Mouse (Mus musculus) kidney, postnatal 0 days (tissue): ENCODE measurements around the gene Ndrg2. TPM values are rescaled to one million over a fixed set of nuclear protein-coding genes. Genes with fewer than 3 reads are reported as not detected.
A peak's percentile ranks its signal among the peaks of the same experiment; 100 is the strongest.
"Not testable (repeated sequence)": the region's sequence is repeated elsewhere in the genome, so short reads cannot be mapped to it uniquely, and the experiment has no call there.

Experiments
- ATAC-seq: fragments of 200-750 bp; cut with Nextera tagmentation; replicated peaks from 2 replicates; pipeline ENCODE4 v1.8.0; 2017; ENCODE audit warnings: low read depth, moderate number of reproducible peaks, moderate TSS enrichment, moderate library complexity; ENCODE audit not compliant: low FRiP score
- DNase-seq: peaks from one replicate; pipeline ENCODE4 v3.0.0-alpha.2; 2016; ENCODE audit warnings: low spot score
- H3K27ac ChIP-seq: fragments of 300-500 bp; sonication (generic); 2 replicates; pipeline ENCODE4 v1.5.1; 2014; ENCODE audit warnings: mild to moderate bottlenecking
- H3K27me3 ChIP-seq: fragments of 300-500 bp; sonication (generic); 2 replicates; pipeline ENCODE4 v1.6.1; 2014; ENCODE audit warnings: low read length, mixed read lengths; ENCODE audit not compliant: insufficient read depth
- H3K36me3 ChIP-seq: fragments of 300-500 bp; sonication (generic); 2 replicates; pipeline ENCODE4 v1.6.1; 2014; ENCODE audit warnings: low read length, mixed read lengths; ENCODE audit not compliant: insufficient read depth
- H3K4me1 ChIP-seq: fragments of 300-500 bp; sonication (generic); replicated peaks from 2 replicates; pipeline ENCODE4 v1.6.1; 2014; ENCODE audit warnings: antibody characterized with exemption, low read length, mixed read lengths; ENCODE audit not compliant: insufficient read depth
- H3K4me2 ChIP-seq: fragments of 300-500 bp; sonication (generic); 2 replicates; pipeline ENCODE4 v1.6.1; 2014; ENCODE audit warnings: mild to moderate bottlenecking, low read length, moderate library complexity, mixed read lengths
- H3K4me3 ChIP-seq: fragments of 300-500 bp; sonication (generic); replicated peaks from 2 replicates; pipeline ENCODE4 v1.5.1; 2014; ENCODE audit warnings: low read depth, low read length
- H3K9ac ChIP-seq: fragments of 300-500 bp; sonication (generic); 2 replicates; pipeline ENCODE4 v1.6.1; 2014; ENCODE audit warnings: low read depth, low read length
- H3K9me3 ChIP-seq: fragments of 300-500 bp; sonication (generic); replicated peaks from 2 replicates; pipeline ENCODE4 v1.6.1; 2016; ENCODE audit warnings: low read length, inconsistent platforms, mixed read lengths
- CTCF ChIP-seq: IDR thresholded peaks from 2 replicates; pipeline ENCODE4 v1.5.1; 2016; ENCODE audit warnings: antibody characterized with exemption, low read depth, mild to moderate bottlenecking, moderate library complexity
- WGBS: fragments of 180-500 bp; shearing (Covaris S2); extraction: QIAGEN DNeasy Blood & Tissue Kit; methylation state at CpG from one replicate; pipeline ENCODE4 v1.1.7; 2014; 5-methylcytosine and 5-hydroxymethylcytosine counted together
- polyA plus RNA-seq: library from polyadenylated mRNA; unstranded; fragments of >200 nt; fragmentation: Nextera tagmentation; extraction: Ambion mirVana; gene quantifications from 2 replicates; pipeline ENCODE4 v1.2.1, GENCODE M21; 2015

Gene Ndrg2
- polyA plus RNA-seq, 1 experiment from 2014 or later, result 95.3 TPM

- Histone ChIP-seq H3K4me2 (no peak overlapping the region), H3K4me1 (no peaks in the 10 kb centered on the region), H3K36me3 (no peaks in the 10 kb centered on the region), H3K4me3 (no peak overlapping the region), H3K27ac (no peak overlapping the region), H3K27me3 (no peaks in the 10 kb centered on the region), H3K9me3 (no peaks in the 10 kb centered on the region), H3K9ac (no peak overlapping the region)
- ATAC-seq (no peak), DNase-seq (no peak)
- WGBS, result 86% methylated on average over 9 of the region's 9 CpGs
- no peak for TF ChIP-seq CTCF
These were observed 25.0 kb upstream of the Ndrg2 start for GRCm38 (mm10) chr14:51939005-51939404.

DNA sequence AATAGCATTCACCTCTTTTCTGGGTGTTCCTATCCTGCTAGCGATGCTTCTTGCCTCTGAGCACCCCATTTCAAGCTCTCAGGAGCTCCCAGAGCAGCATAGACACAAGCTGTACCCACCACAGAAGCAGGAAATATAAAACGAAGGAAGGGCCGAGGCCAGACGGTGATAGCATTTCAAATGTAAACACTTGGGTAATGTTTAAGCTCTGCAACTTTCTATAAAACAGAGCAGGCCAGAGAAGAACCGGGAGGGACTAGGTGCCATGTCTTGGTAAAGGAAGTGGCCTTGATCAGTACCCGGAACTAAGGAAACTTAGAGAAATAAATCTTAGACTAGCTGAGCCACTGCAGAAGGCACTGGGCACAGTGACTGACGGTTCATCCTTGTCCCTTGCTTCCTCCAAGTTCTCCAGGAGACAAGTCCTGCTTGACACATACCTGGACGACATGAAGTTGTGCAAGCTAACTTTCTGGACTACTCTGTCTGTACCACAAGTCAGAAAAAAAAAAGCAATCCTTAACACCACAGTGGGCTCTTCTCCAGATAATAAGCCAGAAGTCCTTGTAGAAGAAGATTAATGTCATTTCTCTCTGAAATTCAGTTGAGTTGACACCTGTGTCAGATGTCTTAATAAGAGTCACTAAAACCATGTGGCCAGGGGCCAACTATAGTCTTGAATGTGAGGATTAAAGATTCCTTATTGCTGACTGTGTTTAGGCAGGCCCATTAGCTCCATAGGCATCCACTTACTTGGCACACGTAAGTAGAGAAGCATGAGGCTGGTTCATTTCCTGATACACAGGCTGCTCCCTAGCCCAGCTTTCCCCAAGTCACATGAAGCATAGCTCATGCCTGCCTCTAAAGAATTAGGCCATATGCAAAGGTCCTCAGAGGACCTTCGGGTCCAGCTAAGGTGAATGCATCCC, 18.4 kb upstream of the Ndrg2 start:
- no peak for DNase-seq
- no peaks in the 10 kb centered on the region for H3K27me3 ChIP-seq
- ATAC-seq, result no peak
- no peaks in the 10 kb centered on the region for H3K36me3 ChIP-seq
- no peak for TF ChIP-seq CTCF
- no peaks in the 10 kb centered on the region for H3K9me3 ChIP-seq
- no peaks in the 10 kb centered on the region; the same call in 1 of the 2 replicates for H3K4me1 ChIP-seq
- H3K27ac ChIP-seq, result 0 out of 2 replicates have a peak overlapping the region, but pooled peaks have one; percentile 1
- no peak overlapping the region for H3K4me3 ChIP-seq
- no peak overlapping the region for H3K9ac ChIP-seq
- 36% methylated on average over 10 of the region's 10 CpGs for WGBS
- no peak overlapping the region for H3K4me2 ChIP-seq

GRCm38 (mm10) chr14:51930824-51931223, 16.9 kb upstream of the Ndrg2 start:
- Histone ChIP-seq H3K27me3 (no peaks in the 10 kb centered on the region), H3K4me3 (no peak overlapping the region), H3K36me3 (no peaks in the 10 kb centered on the region), H3K9me3 (no peaks in the 10 kb centered on the region), H3K27ac (no peak overlapping the region), H3K4me2 (no peak overlapping the region), H3K9ac (no peak overlapping the region), H3K4me1 (no peaks in the 10 kb centered on the region; the same call in 1 of the 2 replicates)
- TF ChIP-seq CTCF, result peak; percentile 83
- peak; percentile 92 for DNase-seq
- 25% methylated on average over 5 of the region's 5 CpGs for WGBS
- peak; percentile 80 for ATAC-seq

DNA sequence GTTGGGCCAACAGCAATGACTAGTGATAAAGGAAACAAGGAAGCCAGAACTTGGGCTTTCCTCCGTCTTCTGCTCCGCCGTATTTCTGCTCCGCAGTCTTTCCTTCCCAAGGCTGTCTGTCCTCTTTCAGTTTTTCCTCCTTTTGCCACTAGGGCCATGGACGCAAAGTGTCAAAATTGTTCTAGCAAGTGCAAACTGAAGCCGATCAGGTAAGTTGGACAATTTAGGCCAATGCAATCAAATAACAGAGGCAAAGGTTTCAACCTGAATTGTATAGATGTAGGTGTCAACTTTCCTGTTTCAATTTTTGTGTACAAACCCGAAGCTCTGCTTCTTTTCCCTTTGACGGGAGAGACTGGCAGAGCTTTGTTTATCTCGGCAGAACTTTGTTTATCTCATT, 16.0 kb upstream of the Ndrg2 start:
- DNase-seq (no peak), ATAC-seq (no peak)
- Histone ChIP-seq H3K27ac (no peak overlapping the region), H3K9me3 (no peaks in the 10 kb centered on the region), H3K9ac (no peak overlapping the region), H3K4me1 (no peaks in the 10 kb centered on the region; the same call in 1 of the 2 replicates), H3K36me3 (no peaks in the 10 kb centered on the region), H3K4me2 (no peak overlapping the region), H3K27me3 (no peaks in the 10 kb centered on the region), H3K4me3 (no peak overlapping the region)
- WGBS, result 76% methylated on average over 9 of the region's 9 CpGs
- TF ChIP-seq CTCF, result no peak

- no peak for TF ChIP-seq CTCF
- Histone ChIP-seq H3K4me3 (no peak overlapping the region), H3K9me3 (no peaks in the 10 kb centered on the region), H3K4me2 (no peak overlapping the region), H3K36me3 (no peaks in the 10 kb centered on the region), H3K9ac (no peak overlapping the region), H3K4me1 (no peaks in the 10 kb centered on the region; the same call in 1 of the 2 replicates), H3K27me3 (no peaks in the 10 kb centered on the region), H3K27ac (peak overlapping the region; percentile 31; the same call in 1 of the 2 replicates)
- DNase-seq (peak; percentile 56), ATAC-seq (no peak)
- 67% methylated on average over 8 of the region's 8 CpGs for WGBS
These were observed 15.5 kb upstream of the Ndrg2 start for GRCm38 (mm10) chr14:51929309-51929943.

DNA sequence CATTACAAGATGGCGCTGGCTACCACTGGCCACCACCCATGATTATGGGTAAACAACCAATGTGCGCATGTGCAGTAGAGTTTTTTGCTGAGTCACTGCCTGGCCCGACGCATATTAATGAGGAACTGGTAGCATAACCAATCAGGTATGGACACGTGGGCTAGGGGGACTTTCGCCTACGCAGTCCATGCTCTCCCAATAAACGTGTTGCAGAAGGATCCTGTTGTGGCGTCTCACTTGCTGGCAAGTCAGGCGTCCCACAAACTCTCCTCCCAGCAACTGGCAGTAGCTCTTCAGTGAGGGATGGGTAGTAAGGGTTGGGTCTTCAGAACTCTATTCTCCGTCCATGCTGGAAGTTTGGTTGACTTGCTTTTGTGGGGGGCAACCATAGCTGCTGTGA, 13.0 kb upstream of the Ndrg2 start:
- not testable (repeated sequence) for H3K9ac ChIP-seq, H3K27me3 ChIP-seq, H3K4me2 ChIP-seq, H3K27ac ChIP-seq, H3K4me1 ChIP-seq, H3K36me3 ChIP-seq, H3K9me3 ChIP-seq, ATAC-seq, H3K4me3 ChIP-seq, DNase-seq
- 95% methylated on average over 11 of the region's 11 CpGs for WGBS
